Mouse (Mus musculus): Measurements from ENCODE around the gene Ttf2.

- no peak for TF ChIP-seq POLR2A (IDR thresholded peaks at IDR 0.05; ENCODE audit: insufficient read depth, low read depth, low read length)
- no peak for TF ChIP-seq CTCF (IDR thresholded peaks at IDR 0.05; ENCODE audit: insufficient read depth, low read depth, low read length)
These were observed 46.7 kb downstream of the Ttf2 start for GRCm38 (mm10) chr3:100922506-100923375.

Data from olfactory bulb, adult 2 months (tissue).